Mouse (Mus musculus) lung, adult 2 months (tissue): ENCODE measurements around the gene Maea.

Experiments used
- CTCF ChIP-seq: fragments of 200-500 bp; IDR thresholded peaks from 2 replicates; pipeline ENCODE4 v1.5.1; 2011; ENCODE audit warnings: mild to moderate bottlenecking, low read length, control low read depth; ENCODE audit not compliant: insufficient read depth
- POLR2A ChIP-seq: fragments of 200-500 bp; IDR thresholded peaks from 2 replicates; pipeline ENCODE4 v1.6.1; 2011; ENCODE audit warnings: low read depth, mild to moderate bottlenecking, control low read depth, low read length, borderline replicate concordance; ENCODE audit errors: extremely low read depth

- TF ChIP-seq POLR2A (no peak), CTCF (no peak)
Measured at GRCm38 (mm10) chr5:33352273-33352645, 16.9 kb downstream of the Maea start.
